Mouse (Mus musculus) cerebellum, adult 11-12 months (tissue): ENCODE measurements around the gene Cxcr4.
A peak's percentile ranks its signal among the peaks of the same experiment; 100 is the strongest.

Source experiments
- DNase-seq: peaks from one replicate; pipeline ENCODE4 v3.0.0; 2022

Gene Cxcr4

GRCm38 (mm10) chr1:128567224-128568197, 24.6 kb downstream of the Cxcr4 start:
- no peak for DNase-seq

- DNase-seq, result no peak
These were observed 28.2 kb downstream of the Cxcr4 start for GRCm38 (mm10) chr1:128563905-128564304.

- DNase-seq, result peak; percentile 6
These were observed 30.7 kb downstream of the Cxcr4 start for GRCm38 (mm10) chr1:128561325-128561874.

- no peak for DNase-seq
These were observed 31.4 kb downstream of the Cxcr4 start for GRCm38 (mm10) chr1:128560452-128561324.

- DNase-seq, result no peak
These were observed 34.1 kb downstream of the Cxcr4 start for GRCm38 (mm10) chr1:128557953-128558352.

GRCm38 (mm10) chr1:128552545-128552944, 39.5 kb downstream of the Cxcr4 start:
- DNase-seq, result no peak

- DNase-seq, result no peak
These were observed 40.2 kb downstream of the Cxcr4 start for GRCm38 (mm10) chr1:128551743-128552397.

GRCm38 (mm10) chr1:128549442-128549841, 42.7 kb downstream of the Cxcr4 start:
- DNase-seq, result no peak

- DNase-seq, result no peak
These were observed 43.1 kb downstream of the Cxcr4 start for GRCm38 (mm10) chr1:128549007-128549406.

- DNase-seq, result no peak
These were observed 43.7 kb downstream of the Cxcr4 start for GRCm38 (mm10) chr1:128548220-128548998.

GRCm38 (mm10) chr1:128545672-128546071, 46.4 kb downstream of the Cxcr4 start:
- DNase-seq, result no peak

- DNase-seq, result no peak
These were observed 49.0 kb downstream of the Cxcr4 start for GRCm38 (mm10) chr1:128543137-128543536.

GRCm38 (mm10) chr1:128542555-128542954, 49.5 kb downstream of the Cxcr4 start:
- no peak for DNase-seq

GRCm38 (mm10) chr1:128540213-128540612, 51.9 kb downstream of the Cxcr4 start:
- DNase-seq, result no peak

GRCm38 (mm10) chr1:128539555-128539954, 52.5 kb downstream of the Cxcr4 start:
- no peak for DNase-seq
